Mouse (Mus musculus): ENCODE measurements around the gene Exoc6.
"Not testable (repeated sequence)": the region's sequence is repeated elsewhere in the genome, so short reads cannot be mapped to it uniquely, and the experiment has no call there.

The Exoc6 gene

GRCm38 (mm10) chr19:37537717-37538116 lies 12.5 kb upstream of the Exoc6 start:
- no peak for DNase-seq (ENCODE audit: low read depth, low spot score)

GRCm38 (mm10) chr19:37540201-37540600 lies 10.0 kb upstream of the Exoc6 start:
- DNase-seq (ENCODE audit: low read depth, low spot score) = no peak

DNA sequence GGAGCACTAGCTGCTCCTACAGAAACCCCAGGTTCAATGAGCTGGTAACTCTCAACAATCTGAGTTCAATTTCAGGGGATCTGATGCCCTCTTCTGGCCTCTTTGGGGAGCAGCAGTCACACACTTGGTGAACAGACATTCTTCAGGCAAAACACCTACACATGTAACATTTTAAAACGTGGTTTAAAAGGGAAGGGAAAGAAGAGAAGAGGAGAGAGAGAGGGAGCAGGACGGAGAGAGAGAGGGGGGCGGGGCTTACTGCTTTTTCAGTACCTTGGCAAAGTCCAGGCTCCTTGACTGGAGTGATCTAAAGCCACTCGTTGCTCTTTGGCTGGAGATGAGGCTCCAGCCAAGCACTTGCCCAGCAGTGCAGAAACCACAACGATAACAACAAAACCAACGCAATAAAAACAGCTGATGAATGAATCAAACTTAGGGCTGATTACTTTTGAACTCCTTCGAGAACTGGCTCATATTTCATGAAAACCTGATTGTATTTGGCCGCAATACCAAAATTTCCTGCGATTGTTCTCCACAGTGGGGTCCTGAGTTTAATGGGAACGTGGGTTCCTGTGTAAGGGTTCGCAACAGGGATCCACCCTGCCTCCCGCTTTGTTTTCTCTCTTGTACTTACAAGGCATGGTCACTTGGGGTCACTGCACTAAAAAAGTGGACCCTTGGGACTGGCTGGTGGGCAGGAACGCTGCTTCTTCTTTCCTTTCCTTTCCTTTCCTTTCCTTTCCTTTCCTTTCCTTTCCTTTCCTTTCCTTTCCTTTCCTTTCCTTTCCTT lies 6.5 kb upstream of the Exoc6 start:
- DNase-seq (ENCODE audit: low read depth, low spot score) = no peak

DNA sequence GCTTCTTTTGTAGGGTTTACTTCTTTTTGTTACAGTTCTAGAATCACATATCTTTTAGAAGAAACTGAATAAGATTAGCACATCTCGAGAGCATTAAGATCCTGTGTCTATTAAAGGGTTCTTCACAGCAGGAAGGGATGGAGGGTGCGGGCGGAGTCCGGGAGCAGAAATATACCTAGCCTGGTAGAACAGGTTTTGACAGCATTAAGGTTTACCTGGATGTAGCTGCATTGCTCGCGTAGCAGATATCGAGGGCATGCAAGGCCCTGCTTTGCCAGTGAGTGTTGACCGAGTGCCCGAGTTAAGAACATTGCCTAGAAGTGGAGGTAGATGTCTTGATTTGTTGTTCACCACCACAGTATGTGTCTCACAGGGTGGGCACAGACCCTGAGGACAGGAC lies 5.7 kb upstream of the Exoc6 start:
- no peak for DNase-seq (ENCODE audit: low read depth, low spot score)

GRCm38 (mm10) chr19:37545231-37545630 lies 5.0 kb upstream of the Exoc6 start:
- DNase-seq (ENCODE audit: low read depth, low spot score) = no peak

GRCm38 (mm10) chr19:37545725-37546124 lies 4.5 kb upstream of the Exoc6 start:
- no peak for DNase-seq (ENCODE audit: low read depth, low spot score)

DNA sequence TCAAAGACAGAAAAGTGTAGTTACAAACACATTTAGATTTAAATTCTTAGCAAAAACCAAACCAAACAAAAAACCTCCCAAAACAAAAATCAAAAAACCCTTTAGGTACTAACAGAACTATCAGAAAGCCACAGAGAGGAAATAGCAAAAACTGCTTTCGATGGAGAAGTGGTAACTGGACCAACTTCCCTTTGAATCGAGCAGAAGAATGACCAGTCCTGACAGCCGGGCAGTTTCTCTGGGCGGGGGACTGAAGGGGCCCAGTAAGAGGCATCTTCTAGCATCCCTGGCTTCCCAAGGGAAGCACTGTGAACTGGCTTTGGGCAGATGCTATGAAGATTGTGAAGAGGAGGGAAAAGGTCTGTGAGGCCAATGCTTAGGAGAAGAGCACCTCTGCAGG lies 3.4 kb upstream of the Exoc6 start:
- no peak for DNase-seq (ENCODE audit: low read depth, low spot score)

GRCm38 (mm10) chr19:37551040-37551566 lies 885 bp downstream of the Exoc6 start:
- DNase-seq (ENCODE audit: low read depth, low spot score) = no peak

DNA sequence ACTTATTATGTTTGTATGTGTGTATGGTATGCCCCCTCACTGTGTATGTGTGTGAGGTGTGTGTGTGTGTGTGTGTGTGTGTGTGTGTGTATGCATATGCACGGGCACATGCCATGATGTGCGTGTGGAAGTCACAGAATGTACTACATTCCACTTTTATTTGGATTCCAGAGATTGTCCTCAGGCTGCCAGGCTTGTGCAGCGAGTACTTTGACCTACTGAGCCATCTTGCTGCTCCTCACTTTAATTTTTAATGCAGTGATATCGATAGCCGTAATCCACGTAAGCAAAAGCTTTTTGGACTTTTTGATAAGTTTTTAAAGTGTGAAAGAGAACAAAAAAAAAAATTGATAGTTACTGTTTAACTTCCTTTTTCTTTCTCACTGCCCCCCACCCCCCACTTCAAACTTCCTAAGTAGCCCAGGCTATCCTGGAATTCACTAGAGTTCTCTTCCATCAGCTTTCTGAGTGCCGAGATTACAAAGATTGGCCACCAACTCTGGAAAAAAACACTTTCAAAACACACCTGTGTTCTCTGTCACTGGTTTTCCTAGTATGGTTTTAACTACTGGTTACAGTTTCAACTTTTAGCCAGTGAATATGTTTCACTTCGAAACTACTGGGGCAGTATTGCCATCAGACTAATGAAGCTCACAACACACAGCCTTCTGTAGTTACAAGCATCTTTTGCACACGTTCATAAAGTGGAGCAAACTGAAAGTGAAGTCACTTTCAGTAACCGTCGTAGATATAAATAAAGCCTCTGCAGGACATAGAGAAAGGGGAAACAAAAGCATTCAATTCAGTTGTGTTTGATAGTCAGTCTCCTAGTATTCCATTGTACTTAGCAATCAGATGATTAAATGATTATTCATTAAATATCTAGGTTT lies 3.4 kb downstream of the Exoc6 start:
- DNase-seq (ENCODE audit: low read depth, low spot score) = no peak

DNA sequence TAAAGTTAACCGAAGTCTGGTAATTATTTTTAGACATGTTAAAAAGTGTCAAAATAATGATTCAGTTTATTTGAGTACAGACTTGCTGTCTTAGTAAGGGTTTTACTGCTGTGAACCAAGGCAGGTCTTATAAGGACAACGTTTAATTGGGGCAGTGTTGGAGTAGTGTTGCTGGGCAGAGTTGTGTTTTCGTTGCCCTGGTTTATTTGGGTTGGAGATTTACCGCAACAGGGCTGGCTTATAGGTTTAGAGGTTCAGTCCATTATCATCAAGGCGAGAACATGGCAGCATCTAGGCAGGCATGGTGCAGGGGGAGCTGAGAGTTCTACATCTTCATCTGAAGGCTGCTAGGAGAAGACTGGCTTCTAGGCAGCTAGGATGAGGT lies 4.0 kb downstream of the Exoc6 start:
- not testable (repeated sequence) for DNase-seq (ENCODE audit: low read depth, low spot score)

DNA sequence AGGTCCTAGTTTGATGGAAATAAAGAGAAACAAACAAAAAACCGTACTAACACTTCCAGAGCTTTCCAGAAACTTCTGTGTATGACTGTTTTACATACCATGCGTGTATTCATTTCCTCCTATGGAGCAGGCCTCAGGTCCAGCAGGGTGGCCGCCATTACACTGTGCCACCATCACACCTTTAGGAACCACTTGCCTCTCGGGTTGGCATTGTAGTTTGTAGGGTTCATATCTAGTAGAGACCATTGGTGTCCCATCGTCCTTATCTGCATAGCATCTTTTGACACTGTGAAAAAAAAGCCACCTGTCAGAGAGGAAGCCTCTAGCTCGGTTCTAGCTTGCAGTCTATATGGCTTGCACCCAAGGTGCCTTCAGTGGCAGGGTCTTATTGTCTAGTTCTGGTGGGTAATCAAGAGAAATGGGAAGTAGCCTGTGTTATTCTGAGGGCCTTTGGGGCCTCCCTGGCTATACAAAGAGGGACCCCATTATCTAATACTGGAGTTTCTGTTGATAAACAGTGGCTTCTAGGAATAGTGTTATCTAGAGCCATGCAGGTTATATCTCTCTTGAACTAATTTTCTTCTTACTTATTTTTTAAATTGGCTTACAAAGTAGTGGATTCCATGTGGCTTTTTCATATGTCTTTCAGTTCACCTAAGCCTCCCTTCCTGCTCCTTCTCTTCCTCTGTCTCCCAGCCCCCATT lies 5.8 kb downstream of the Exoc6 start:
- DNase-seq (ENCODE audit: low read depth, low spot score) = no peak

GRCm38 (mm10) chr19:37557898-37558297 lies 7.7 kb downstream of the Exoc6 start:
- no peak for DNase-seq (ENCODE audit: low read depth, low spot score)

- no peak for DNase-seq (ENCODE audit: low read depth, low spot score)
These were observed 9.3 kb downstream of the Exoc6 start for GRCm38 (mm10) chr19:37559286-37560079.

GRCm38 (mm10) chr19:37560080-37560427 lies 9.8 kb downstream of the Exoc6 start:
- no peak for DNase-seq (ENCODE audit: low read depth, low spot score)

DNA sequence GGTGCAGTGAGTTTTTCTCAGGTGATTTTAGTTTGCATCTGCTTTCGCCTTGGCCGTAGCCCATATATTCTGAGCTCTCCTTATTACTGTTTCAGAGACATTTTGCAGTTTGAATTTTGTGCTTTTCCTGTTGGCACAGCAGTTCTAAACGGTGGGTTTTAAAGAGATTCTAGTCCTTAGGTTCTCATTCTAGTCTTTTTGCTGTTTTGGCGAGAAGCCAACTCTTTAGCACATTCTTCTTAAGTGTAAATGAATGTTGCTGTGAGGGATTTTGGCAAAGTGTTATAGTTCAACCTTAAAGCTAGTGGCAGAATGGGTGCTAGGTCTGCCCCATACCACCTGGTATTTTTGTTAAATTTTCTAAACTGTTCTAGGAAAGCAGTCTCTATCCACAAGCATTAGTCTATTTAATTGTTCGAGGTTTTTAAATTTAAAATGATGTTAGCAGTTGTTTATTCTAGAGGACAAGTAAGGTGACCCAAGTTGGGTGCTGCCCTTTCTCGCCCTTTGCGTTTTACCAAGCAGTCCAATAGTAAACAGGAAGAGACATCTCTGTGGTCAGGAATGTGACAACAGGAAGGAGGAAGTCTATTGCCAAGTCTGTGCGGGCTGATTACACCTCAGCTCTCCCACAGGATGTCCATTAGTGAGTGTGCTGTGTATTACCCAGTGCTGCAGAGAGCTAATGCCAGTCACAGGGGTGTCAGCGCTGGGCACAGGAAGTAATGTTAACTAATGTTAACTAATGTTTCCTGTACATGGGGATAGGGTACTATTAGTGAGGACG lies 11.1 kb downstream of the Exoc6 start:
- no peak for DNase-seq (ENCODE audit: low read depth, low spot score)

DNA sequence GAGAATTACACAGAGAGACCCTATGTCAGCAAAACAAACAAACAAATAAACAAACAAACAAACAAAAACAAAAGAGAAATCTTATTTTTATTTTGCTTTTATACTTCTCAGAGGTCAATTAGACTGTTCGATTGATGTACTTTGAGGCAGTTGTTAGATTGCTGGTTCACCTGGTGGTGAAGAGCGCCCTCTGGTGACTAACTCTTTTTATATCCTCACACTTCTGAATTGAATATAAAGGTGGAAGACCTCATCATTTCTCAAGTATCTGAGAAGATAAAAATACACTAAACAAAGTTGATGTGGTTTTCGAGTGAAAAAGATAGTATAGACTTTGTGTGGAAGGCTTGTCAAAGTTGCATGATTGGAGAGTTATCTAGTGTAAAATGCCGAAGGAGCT lies 13.5 kb downstream of the Exoc6 start:
- DNase-seq (ENCODE audit: low read depth, low spot score) = peak; percentile 72

- DNase-seq (ENCODE audit: low read depth, low spot score) = no peak
These were observed 15.6 kb downstream of the Exoc6 start for GRCm38 (mm10) chr19:37565806-37566205.

GRCm38 (mm10) chr19:37569186-37569754 lies 19.1 kb downstream of the Exoc6 start:
- DNase-seq (ENCODE audit: low read depth, low spot score) = no peak

DNA sequence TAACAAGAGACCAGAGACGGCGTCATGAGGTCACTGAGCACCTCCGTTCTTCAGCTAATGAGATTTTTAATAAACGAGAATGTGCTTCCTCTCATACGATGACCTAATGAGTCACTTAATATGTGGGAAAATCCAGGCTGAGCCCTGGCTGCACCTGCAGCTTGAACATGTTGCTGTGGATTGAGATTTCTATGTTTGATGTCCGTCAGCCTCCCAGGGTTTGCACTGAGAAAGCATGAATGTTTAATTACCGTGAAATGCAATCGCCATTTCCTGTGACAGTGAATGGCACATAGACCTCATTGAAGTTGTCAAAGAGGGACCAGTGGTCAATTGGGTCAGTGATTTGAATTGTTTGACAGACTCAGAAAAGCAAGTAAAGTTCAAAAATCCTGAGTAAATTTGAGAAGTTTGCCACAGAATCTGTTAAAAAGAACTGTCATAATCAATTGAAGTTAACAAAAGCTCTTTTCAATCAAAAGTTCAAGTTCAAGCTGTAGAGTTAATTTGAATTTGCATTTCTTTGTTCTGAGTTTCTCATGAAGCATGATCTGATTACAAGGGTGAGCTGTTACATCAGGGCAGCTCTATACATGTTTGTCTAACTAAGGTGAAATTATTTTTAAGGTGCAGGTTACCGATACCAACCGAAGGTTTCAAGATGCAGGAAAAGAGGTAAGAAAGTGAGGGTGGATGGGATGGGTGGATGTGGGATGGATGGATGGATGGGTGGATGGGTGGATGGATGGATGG lies 20.9 kb downstream of the Exoc6 start:
- no peak for DNase-seq (ENCODE audit: low read depth, low spot score)
